Mouse (Mus musculus) gastrocnemius, postnatal 4 days (tissue): ENCODE results near the gene Edc3. TPM values are rescaled to one million over a fixed set of nuclear protein-coding genes. Genes with fewer than 3 reads are reported as not detected.
A peak's percentile ranks its signal among the peaks of the same experiment; 100 is the strongest.
"Not testable (repeated sequence)": the region's sequence is repeated elsewhere in the genome, so short reads cannot be mapped to it uniquely, and the experiment has no call there.

ENCODE experiments used
- DNase-seq, 2 experiments: peaks; one replicate each; pipeline ENCODE4 v3.0.0; 2021 to 2022; ENCODE audit warnings: low spot score in 2 of 2, mixed read lengths in 2 of 2
- total RNA-seq, 2 experiments: library from RNA; stranded (reverse); gene quantifications; 2 replicates each; pipeline ENCODE4 v1.2.3; 2021

Edc3 gene
- total RNA-seq, 2 experiments from 2014 or later = 11.8 to 12.5 TPM

DNA sequence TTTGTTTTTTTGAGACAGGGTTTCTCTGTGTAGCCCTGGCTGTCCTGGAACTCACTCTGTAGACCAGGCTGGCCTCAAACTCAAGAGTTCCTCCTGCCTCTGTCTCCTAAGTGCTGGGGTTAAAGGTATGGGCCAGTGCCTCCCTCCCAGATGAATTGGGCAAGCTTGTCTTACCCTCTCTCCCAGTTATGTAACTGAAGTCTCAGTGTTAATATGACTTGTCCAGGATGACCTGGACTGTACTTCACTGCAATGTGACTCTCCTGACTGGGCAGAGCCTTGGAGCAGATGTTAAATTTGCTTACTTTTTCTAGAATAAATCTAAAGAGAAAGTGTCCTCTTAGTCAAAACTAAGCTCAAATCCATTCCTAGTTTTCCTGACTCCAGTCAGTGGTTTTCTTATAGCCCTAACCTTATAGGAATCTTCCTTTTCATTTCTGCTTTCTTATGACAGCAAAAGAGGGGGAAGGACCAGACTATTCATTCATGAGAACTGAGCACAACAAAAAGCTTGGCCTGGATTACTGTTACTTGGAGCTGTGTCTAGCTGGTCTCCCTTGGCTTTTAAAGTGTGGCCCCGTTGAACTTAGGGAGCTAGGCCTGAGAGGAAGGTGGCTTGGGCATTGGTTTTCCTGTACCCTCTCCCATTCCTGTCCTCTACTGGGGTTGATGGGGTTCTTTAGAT, 9.7 kb upstream of the Edc3 start:
- DNase-seq = no peak

DNA sequence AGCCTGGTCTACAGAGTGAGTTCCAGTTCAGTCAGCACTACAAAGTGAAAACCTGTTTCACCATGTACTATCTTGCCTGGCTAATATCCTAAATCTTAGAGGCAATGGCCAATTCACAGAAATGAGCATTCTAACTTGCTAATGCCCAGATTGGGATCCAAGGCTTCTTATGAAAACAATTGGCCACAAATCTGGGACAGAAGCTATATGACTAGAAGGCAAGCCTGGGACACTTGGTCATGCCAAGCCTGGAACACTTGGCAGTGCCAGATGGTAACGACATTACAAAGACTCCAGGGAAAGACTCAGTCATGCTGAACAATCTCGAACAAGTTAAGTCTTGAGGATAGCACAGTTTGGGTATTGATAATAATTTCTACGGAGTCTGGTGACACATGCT, 1.8 kb upstream of the Edc3 start:
- DNase-seq = no peak

- peak in 1 of 2 experiments; percentile 37 for DNase-seq
Measured at GRCm38 (mm10) chr9:57708720-57709274, 457 bp downstream of the Edc3 start.

- DNase-seq = not testable (repeated sequence)
Measured at GRCm38 (mm10) chr9:57710214-57710613, 1.9 kb downstream of the Edc3 start.

DNA sequence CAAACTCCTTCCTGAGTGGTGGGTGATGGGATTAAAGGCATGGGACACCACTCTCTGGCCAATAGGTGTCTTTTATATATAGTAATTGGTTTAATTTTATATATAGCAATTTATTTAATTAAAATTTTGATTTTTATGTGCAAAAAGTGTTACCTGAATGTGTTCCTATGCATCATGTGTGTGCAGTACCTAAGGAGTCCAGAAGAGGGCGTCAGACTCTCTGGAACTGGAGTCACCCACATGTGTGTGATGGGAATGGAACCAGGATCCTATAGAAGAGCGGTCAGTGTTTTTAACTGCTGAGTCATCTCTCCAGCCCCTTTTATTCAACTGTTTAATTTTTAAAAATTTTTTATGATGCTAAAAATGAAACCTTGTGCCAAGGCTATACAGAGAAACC, 3.9 kb downstream of the Edc3 start:
- DNase-seq = no peak

GRCm38 (mm10) chr9:57718408-57718807, 10.1 kb downstream of the Edc3 start:
- DNase-seq = no peak

DNA sequence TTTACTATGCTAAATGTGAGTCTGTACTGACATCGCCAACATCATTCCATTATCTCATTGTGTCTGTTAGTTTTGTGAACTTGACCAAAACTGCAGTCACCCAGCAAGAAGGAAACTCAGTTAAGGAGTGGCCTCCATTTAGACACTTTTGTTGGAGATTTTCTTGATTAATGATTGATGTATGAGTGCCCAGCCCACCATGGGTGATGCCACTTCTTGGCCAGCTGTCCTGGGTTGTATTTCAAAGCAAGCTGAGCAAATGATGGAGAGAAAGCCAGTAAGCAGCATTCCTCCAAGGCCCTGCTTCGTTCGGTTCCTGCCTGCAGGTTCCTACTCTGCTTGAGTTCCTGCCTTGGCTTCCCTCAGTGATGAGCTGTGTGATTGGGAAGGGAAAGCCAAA, 12.4 kb downstream of the Edc3 start:
- no peak for DNase-seq

- no peak for DNase-seq
Measured at GRCm38 (mm10) chr9:57722371-57722770, 14.0 kb downstream of the Edc3 start.

- DNase-seq = peak in 1 of 2 experiments; percentile 62
Measured at GRCm38 (mm10) chr9:57723315-57723715, 15.0 kb downstream of the Edc3 start.

GRCm38 (mm10) chr9:57723796-57724195, 15.5 kb downstream of the Edc3 start:
- no peak for DNase-seq

- no peak for DNase-seq
Measured at GRCm38 (mm10) chr9:57724701-57725100, 16.4 kb downstream of the Edc3 start.

DNA sequence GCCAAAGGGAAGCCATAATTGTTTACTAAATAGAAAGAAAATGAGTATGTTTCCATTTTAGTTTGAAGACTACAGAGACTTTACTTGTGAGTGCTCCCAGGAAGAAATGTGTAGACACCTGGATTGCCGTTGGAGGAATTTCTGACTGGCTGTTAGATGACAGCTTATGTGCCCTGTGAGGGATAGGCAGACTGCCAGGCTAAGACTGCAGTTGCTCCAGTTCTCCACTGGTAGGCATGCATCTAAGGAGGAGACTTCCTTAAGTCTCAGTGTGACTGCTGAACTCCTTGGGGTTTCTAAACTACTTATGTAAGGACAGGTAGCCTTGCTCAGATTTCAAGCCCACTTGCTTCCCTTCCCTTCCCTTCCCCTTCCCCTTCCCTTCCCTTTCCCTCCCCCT, 20.0 kb downstream of the Edc3 start:
- DNase-seq = no peak

DNA sequence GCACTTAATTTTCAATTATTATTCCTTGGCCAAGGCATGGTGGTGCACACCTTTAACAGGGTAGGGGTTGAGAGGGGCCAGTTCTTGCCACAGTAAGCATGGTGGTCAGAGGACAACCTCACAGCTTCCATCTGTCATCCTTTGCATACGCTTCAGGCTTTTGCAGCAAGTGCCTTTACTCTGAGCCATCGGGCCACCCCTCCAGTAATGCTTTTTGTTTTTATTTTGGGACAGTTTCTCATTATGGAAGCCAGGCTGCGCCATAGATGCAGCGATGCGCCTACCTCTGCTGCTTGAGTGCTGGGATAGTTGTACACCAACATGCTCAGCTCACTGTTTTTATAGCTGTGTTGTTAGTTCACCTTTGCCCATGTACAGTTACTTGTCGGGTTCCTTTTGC, 25.3 kb downstream of the Edc3 start:
- DNase-seq = no peak

- no peak for DNase-seq
Measured at GRCm38 (mm10) chr9:57739863-57740262, 31.5 kb downstream of the Edc3 start.

- DNase-seq = no peak
Measured at GRCm38 (mm10) chr9:57744462-57745091, 36.2 kb downstream of the Edc3 start.

DNA sequence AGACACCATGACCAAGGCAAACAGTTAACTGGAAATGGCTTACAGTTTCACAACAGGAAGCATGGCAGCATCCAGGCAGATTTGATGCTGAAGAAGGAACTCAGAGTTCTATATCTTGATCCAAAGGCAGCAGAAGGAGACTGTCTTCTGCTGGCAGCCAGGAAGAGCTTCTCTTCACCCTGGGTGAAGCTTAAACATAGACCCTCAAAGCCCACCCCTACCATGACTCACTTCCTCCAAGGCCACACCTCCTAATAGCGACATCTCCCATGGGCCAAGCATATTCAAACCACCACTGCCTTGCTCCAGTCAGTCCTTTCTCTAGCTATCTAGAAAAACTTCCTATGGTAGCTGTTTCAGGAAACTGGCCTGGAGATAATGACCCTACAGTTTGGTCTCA, 38.7 kb downstream of the Edc3 start:
- DNase-seq = no peak

DNA sequence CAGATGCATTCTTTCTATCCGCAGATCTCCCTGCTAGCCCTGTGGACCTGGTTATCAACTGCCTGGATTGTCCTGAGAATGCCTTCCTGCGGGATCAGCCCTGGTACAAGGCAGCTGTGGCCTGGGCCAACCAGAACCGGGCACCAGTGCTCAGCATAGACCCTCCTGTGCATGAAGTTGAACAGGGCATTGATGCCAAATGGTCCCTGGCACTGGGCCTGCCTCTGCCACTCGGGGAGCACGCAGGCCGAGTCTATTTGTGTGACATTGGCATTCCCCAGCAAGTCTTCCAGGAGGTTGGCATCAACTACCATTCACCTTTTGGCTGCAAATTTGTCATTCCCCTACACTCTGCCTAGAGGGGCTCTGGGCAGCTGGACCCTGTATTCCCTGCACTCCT, 39.8 kb downstream of the Edc3 start:
- DNase-seq = no peak

GRCm38 (mm10) chr9:57748831-57749230, 40.5 kb downstream of the Edc3 start:
- DNase-seq = no peak

DNA sequence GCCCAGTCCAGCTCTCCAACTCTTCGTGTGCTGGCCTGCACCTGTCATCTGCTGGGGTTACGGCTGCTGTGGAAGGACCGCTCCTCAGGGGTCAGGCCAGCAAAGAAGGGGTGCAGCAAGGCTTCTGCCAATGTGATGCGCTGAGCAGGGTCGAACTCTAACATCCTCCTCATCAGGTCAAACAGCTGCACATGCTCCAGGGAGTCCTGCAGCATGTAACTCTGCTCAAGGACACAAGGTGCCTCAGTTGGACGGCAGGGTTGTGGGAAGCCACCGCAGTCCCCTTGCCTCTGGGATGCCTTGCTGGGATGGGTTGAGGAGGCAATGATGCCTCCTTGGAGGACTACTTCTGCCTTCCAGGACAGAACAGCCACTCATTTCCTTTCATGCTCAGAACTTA, 42.6 kb downstream of the Edc3 start:
- DNase-seq = no peak

DNA sequence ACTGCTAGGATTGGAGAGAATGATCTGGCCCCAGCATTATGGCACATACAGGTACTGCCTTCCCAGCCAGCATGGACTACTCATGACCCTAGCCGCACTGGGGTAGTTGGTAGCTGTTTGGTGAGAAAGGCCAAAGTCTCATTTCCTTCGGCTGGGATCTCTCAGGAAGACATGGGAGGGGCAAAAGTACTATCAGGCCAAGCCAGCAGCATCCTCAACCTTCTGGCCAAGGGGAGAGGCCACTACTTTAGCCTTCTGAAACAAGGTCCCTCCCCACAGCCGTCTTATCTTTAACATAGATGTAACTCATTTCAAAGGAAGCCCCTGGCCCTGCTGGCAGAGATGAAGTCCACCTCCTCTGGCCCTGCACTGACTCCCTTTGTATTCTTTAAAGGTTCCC, 49.2 kb downstream of the Edc3 start:
- no peak for DNase-seq

DNA sequence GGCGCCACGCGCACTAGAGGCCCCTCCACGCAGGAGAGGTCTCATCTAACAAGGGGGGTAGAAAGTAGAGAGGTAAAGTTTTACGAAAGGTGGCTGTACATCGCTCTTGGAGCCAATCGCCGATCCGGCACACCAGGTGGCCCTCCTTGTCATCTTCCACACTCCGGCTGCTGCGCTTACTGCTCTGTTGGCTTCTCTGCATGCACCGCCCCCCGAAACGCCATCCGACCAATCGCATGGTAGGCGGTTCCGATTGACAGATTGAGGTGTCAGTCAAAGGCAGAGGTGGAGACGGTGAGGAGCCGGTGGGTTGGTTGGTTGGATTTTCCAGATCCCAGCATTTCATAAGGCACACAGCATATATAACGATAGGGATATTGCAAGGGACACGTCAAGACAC, 50.2 kb downstream of the Edc3 start:
- DNase-seq = no peak

- peak in 1 of 2 experiments; percentile 62 for DNase-seq
Measured at GRCm38 (mm10) chr9:57759289-57759688, 50.9 kb downstream of the Edc3 start.
